Mouse (Mus musculus) cerebellum, adult 2 months (tissue): ENCODE data around the gene Shprh.
"Not testable (repeated sequence)": the region's sequence is repeated elsewhere in the genome, so short reads cannot be mapped to it uniquely, and the experiment has no call there.

ENCODE experiments used
- CTCF ChIP-seq: fragments of 200-500 bp; IDR thresholded peaks from 2 replicates; pipeline ENCODE4 v1.5.1; 2011; ENCODE audit warnings: low read depth, mild to moderate bottlenecking, control low read depth, low read length, moderate library complexity, borderline replicate concordance; ENCODE audit not compliant: insufficient read depth
- POLR2A ChIP-seq: fragments of 200-500 bp; IDR thresholded peaks from 2 replicates; pipeline ENCODE4 v1.6.1; 2011; ENCODE audit warnings: low read length, control low read depth, borderline replicate concordance; ENCODE audit not compliant: insufficient read depth

- TF ChIP-seq CTCF, POLR2A: not testable (repeated sequence)
Observed at GRCm38 (mm10) chr10:11253581-11253980, 104.4 kb downstream of the Shprh start.
